Comparison of ENCODE assay signal across 15 mouse cellular contexts in genomic region chr2:92052754-92053153, GRCm38 (mm10). TPM values are rescaled to one million over a fixed set of nuclear protein-coding genes. Genes with fewer than 3 reads are reported as not detected.
DNase-seq lines count a peak whose midpoint lies in the region; ATAC-seq and TF ChIP-seq lines count a peak whose summit lies in the region.
"Had no signal": no experiment of that assay in that cellular context is flagged by ENCODE, and none has a peak within 500 bp of the region (broad histone marks: within the 10 kb centered on the region; RNA-seq: fewer than 3 reads in every experiment).

No protein-coding gene starts in this region.

- TF ChIP-seq POLR2A in brain, embryonic 14.5 days (IDR thresholded peaks at IDR 0.05; ENCODE audit: borderline replicate concordance, extremely low read depth, insufficient read depth, insufficient read length, poor library complexity, severe bottlenecking) = no peak

- H3K4me2 ChIP-seq in midbrain, postnatal 0 days (ENCODE audit: low read depth, low read length, poor library complexity, severe bottlenecking) = no peak overlapping the region
- H3K4me2 ChIP-seq: embryonic facial prominence, embryonic 12.5 days; heart, embryonic 12.5 days; midbrain, embryonic 13.5 days had no signal

- no peak for TF ChIP-seq CTCF in midbrain, postnatal 0 days (IDR thresholded peaks at IDR 0.05)
- no peak for TF ChIP-seq CTCF in brain, embryonic 14.5 days (IDR thresholded peaks at IDR 0.05; ENCODE audit: borderline replicate concordance, extremely low read depth, insufficient read depth, insufficient read length)

- no peaks in the 10 kb centered on the region for H3K4me1 ChIP-seq in midbrain, postnatal 0 days (ENCODE audit: insufficient read depth, low read length)
- peaks cover 14% of the 10 kb centered on the region for H3K4me1 ChIP-seq in midbrain, embryonic 10.5 days

- H3K27ac ChIP-seq in midbrain, postnatal 0 days (ENCODE audit: low read depth, low read length) = no peak overlapping the region
- no peak overlapping the region for H3K27ac ChIP-seq in midbrain, embryonic 10.5 days (replicated peaks)
- H3K27ac ChIP-seq: embryonic facial prominence, embryonic 12.5 days; midbrain, embryonic 13.5 days had no signal

- WGBS in midbrain, postnatal 0 days = 55% methylated on average over 2 of the region's 2 CpGs
- WGBS in midbrain, embryonic 10.5 days = 41% methylated on average over 2 of the region's 2 CpGs

- peak; percentile 44 for DNase-seq in gastrocnemius, adult 18-20 months (ENCODE audit: low spot score)
- no peak for DNase-seq in gastrocnemius, postnatal 25 days
- peak; percentile 25 for DNase-seq in midbrain, postnatal 0 days (ENCODE audit: low spot score)
- DNase-seq in midbrain, embryonic 10.5 days (ENCODE audit: low spot score) = no peak
- peak; percentile 32 for DNase-seq in brain, embryonic 14.5 days (ENCODE audit: low read depth)
- no peak for DNase-seq in thymus, postnatal 10 days (ENCODE audit: low spot score in 2 of 2)
- DNase-seq in testis, postnatal 14 days (ENCODE audit: low spot score) = no peak
- DNase-seq: adrenal gland, adult 8-10 months; heart, postnatal 4 days; liver, postnatal 0 days; lung, postnatal 4 days; thymus, adult 18-20 months had no signal

- no peak for ATAC-seq in midbrain, postnatal 0 days (ENCODE audit: low FRiP score)
- ATAC-seq: liver, postnatal 0 days; midbrain, embryonic 13.5 days had no signal

- no peaks in the 10 kb centered on the region for H3K27me3 ChIP-seq in midbrain, postnatal 0 days (ENCODE audit: insufficient read depth, low read length)
- peaks cover 73% of the 10 kb centered on the region for H3K27me3 ChIP-seq in midbrain, embryonic 10.5 days (ENCODE audit: low read depth, poor library complexity, severe bottlenecking)

- H3K4me3 ChIP-seq in midbrain, postnatal 0 days (ENCODE audit: low read depth, low read length) = no peak overlapping the region
- H3K4me3 ChIP-seq in midbrain, embryonic 10.5 days = no peak overlapping the region
- H3K4me3 ChIP-seq: embryonic facial prominence, embryonic 12.5 days; heart, embryonic 12.5 days; midbrain, embryonic 13.5 days had no signal

- no peak overlapping the region for H3K9ac ChIP-seq in midbrain, postnatal 0 days (replicated peaks; ENCODE audit: low read length, poor library complexity, severe bottlenecking)
- H3K9ac ChIP-seq: embryonic facial prominence, embryonic 12.5 days; heart, embryonic 12.5 days; liver, postnatal 0 days; midbrain, embryonic 13.5 days had no signal

- no peaks in the 10 kb centered on the region for H3K36me3 ChIP-seq in midbrain, postnatal 0 days (ENCODE audit: insufficient read depth, low read length)
- no peaks in the 10 kb centered on the region for H3K36me3 ChIP-seq in midbrain, embryonic 10.5 days
- H3K36me3 ChIP-seq: embryonic facial prominence, embryonic 12.5 days; heart, embryonic 12.5 days; midbrain, embryonic 13.5 days had no signal

- H3K9me3 ChIP-seq in midbrain, postnatal 0 days (ENCODE audit: low read length) = no peaks in the 10 kb centered on the region
- no peaks in the 10 kb centered on the region for H3K9me3 ChIP-seq in midbrain, embryonic 10.5 days (replicated peaks)
- H3K9me3 ChIP-seq: embryonic facial prominence, embryonic 12.5 days; heart, embryonic 12.5 days; midbrain, embryonic 13.5 days had no signal

RNA-seq across cellular contexts. Expression of gene Creb3l1, which starts 28.5 kb away (rescaled TPM):
- 1 to 10 TPM; 3.0 to 4.5 TPM for total RNA-seq in gastrocnemius, adult 18-20 months (2021)
- 10 to 100 TPM in 1 of 2 experiments, 1 to 10 TPM in 1; 8.0 to 10.3 TPM for total RNA-seq in gastrocnemius, postnatal 25 days (2021)
- total RNA-seq in midbrain, postnatal 0 days (2014; rRNA removed) = 3.2 TPM in 2 replicates
- 2.7 and 3.8 TPM in 2 replicates for polyA plus RNA-seq in midbrain, postnatal 0 days (2015; fragmentation: Nextera tagmentation; extraction: Ambion mirVana)
- polyA plus RNA-seq in midbrain, embryonic 10.5 days (2016; fragmentation: Nextera tagmentation; extraction: Ambion mirVana) = 0.96 and 1.6 TPM in 2 replicates
- 1.4 and 4.7 TPM in 2 replicates for polyA plus RNA-seq in brain, embryonic 14.5 days (2012; rRNA removed)

RNA-seq across cellular contexts. Expression of gene Phf21a, which starts 40.2 kb away (rescaled TPM):
- 10 to 100 TPM; 21.5 to 25.4 TPM for total RNA-seq in gastrocnemius, adult 18-20 months (2021)
- 10 to 100 TPM; 20.2 to 21.1 TPM for total RNA-seq in gastrocnemius, postnatal 25 days (2021)
- 41.3 and 117 TPM in 2 replicates for total RNA-seq in midbrain, postnatal 0 days (2014; rRNA removed)
- polyA plus RNA-seq in midbrain, postnatal 0 days (2015; fragmentation: Nextera tagmentation; extraction: Ambion mirVana) = 24.1 and 31.7 TPM in 2 replicates
- 36.7 and 41.3 TPM in 2 replicates for polyA plus RNA-seq in midbrain, embryonic 10.5 days (2016; fragmentation: Nextera tagmentation; extraction: Ambion mirVana)
- polyA plus RNA-seq in brain, embryonic 14.5 days (2012; rRNA removed) = 77.6 and 104 TPM in 2 replicates

Comparison
In these comparisons a context has a peak if more than half of its experiments do, and no peak if none do; other contexts are left out.
1. DNase-seq: peak in gastrocnemius, adult 18-20 months (single experiment), midbrain, postnatal 0 days (single experiment) and brain, embryonic 14.5 days (single experiment); none in gastrocnemius, postnatal 25 days (single experiment), midbrain, embryonic 10.5 days (single experiment), thymus, postnatal 10 days (0 of 2) and testis, postnatal 14 days (single experiment).